Mouse (Mus musculus) stomach, embryonic 15.5 days (tissue): ENCODE data around the gene Ppat. TPM values are rescaled to one million over a fixed set of nuclear protein-coding genes. Genes with fewer than 3 reads are reported as not detected.

ENCODE experiments used
- ATAC-seq: fragments of 200-750 bp; cut with Nextera tagmentation; 2 replicates; pipeline ENCODE4 v1.8.0; 2017; ENCODE audit warnings: low read depth, moderate number of reproducible peaks, moderate TSS enrichment; ENCODE audit not compliant: insufficient read depth, low FRiP score
- H3K27ac ChIP-seq: fragments of 300-500 bp; sonication (generic); 2 replicates; pipeline ENCODE4 v1.5.1; 2015; ENCODE audit warnings: mild to moderate bottlenecking, inconsistent platforms
- H3K27me3 ChIP-seq: fragments of 300-500 bp; sonication (generic); replicated peaks from 2 replicates; pipeline ENCODE4 v1.6.1; 2015; ENCODE audit warnings: inconsistent platforms
- H3K36me3 ChIP-seq: fragments of 300-500 bp; sonication (generic); 2 replicates; pipeline ENCODE4 v1.6.1; 2015; ENCODE audit warnings: inconsistent platforms
- H3K4me1 ChIP-seq: fragments of 300-500 bp; sonication (generic); 2 replicates; pipeline ENCODE4 v1.6.1; 2015; ENCODE audit warnings: inconsistent platforms
- H3K4me2 ChIP-seq: fragments of 300-500 bp; sonication (generic); 2 replicates; pipeline ENCODE4 v1.6.1; 2015; ENCODE audit warnings: mild to moderate bottlenecking, inconsistent platforms
- H3K4me3 ChIP-seq: fragments of 300-500 bp; sonication (generic); replicated peaks from 2 replicates; pipeline ENCODE4 v1.5.1; 2015; ENCODE audit warnings: inconsistent platforms
- H3K9ac ChIP-seq: fragments of 300-500 bp; sonication (generic); 2 replicates; pipeline ENCODE4 v1.6.1; 2015; ENCODE audit warnings: inconsistent platforms
- H3K9me3 ChIP-seq: fragments of 300-500 bp; sonication (generic); 2 replicates; pipeline ENCODE4 v1.6.1; 2016; ENCODE audit warnings: inconsistent platforms
- WGBS: fragments of 180-500 bp; shearing (Covaris S2); methylation state at CpG from one replicate; pipeline ENCODE4 v1.1.7; 2015; 5-methylcytosine and 5-hydroxymethylcytosine counted together
- polyA plus RNA-seq: library from polyadenylated mRNA; unstranded; fragments of >200 nt; fragmentation: Nextera tagmentation; extraction: Ambion mirVana; gene quantifications from 2 replicates; pipeline ENCODE4 v1.2.1, GENCODE M21; 2015

The Ppat gene
- polyA plus RNA-seq, 1 experiment from 2014 or later = 27.0 TPM

GRCm38 (mm10) chr5:76905405-76906154 lies 45.8 kb downstream of the Ppat start, which contains the start of gene Aasdh:
TSS of gene Aasdh (minus strand) at chr5:76905514.
- peak within 1 kb of the TSS; percentile 77 for H3K9ac ChIP-seq
- H3K27ac ChIP-seq = peak within 1 kb of the TSS; percentile 93
- ATAC-seq = peak; percentile 96
- H3K27me3 ChIP-seq = no peaks in the 10 kb centered on the region
- H3K4me1 ChIP-seq = no peaks in the 10 kb centered on the region
- no peaks in the 10 kb centered on the region for H3K36me3 ChIP-seq
- WGBS = under 1% methylated on average over 47 of the region's 47 CpGs
- peak within 1 kb of the TSS; percentile 86 for H3K4me2 ChIP-seq
- peak within 1 kb of the TSS; percentile 77 for H3K4me3 ChIP-seq
- no peaks in the 10 kb centered on the region for H3K9me3 ChIP-seq

DNA sequence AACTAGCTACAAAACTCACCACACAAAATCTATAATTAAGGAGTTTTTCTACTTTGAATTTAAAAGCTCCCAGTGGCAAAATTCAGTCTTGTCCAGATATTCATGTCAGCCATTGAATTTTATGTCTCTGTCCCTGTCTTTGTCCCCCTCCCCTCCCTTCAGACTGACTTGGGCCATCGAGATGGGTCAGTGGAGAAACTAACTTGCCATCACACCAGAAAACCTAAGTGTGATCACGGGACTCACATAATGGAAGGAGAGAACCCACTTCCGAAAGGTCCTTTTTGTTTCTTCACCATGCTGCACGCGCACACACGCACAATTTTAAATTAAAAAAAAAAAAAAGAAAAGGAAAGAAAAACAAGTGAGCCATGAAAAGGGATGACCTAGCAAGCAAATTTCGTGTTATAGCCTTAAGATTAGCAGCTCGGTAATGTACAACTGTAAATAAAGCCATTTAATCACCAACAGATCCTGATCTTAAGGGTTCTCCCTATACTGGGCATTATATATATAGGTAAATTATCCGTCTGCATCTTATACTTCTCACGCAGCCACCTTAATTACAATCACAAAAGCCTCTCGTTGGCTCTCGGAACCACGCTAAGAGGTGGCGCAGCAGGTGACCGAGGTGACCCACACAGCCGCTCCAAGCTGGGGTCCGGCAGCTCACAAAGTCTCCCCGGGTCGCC lies 46.5 kb downstream of the Ppat start:
- Histone ChIP-seq H3K36me3 (no peaks in the 10 kb centered on the region), H3K4me2 (peak overlapping the region; percentile 86), H3K4me3 (peak overlapping the region; percentile 77), H3K9me3 (no peaks in the 10 kb centered on the region), H3K27me3 (no peaks in the 10 kb centered on the region), H3K9ac (peak overlapping the region; percentile 77), H3K27ac (peak overlapping the region; percentile 93), H3K4me1 (no peaks in the 10 kb centered on the region)
- 1% methylated on average over 19 of the region's 19 CpGs for WGBS
- no peak; the same call in 1 of the 2 replicates for ATAC-seq

GRCm38 (mm10) chr5:76902131-76902530 lies 49.2 kb downstream of the Ppat start:
- H3K27me3 ChIP-seq = no peaks in the 10 kb centered on the region
- H3K4me1 ChIP-seq = no peaks in the 10 kb centered on the region
- H3K4me2 ChIP-seq = no peak overlapping the region
- no peaks in the 10 kb centered on the region for H3K36me3 ChIP-seq
- H3K9me3 ChIP-seq = no peaks in the 10 kb centered on the region
- H3K4me3 ChIP-seq = no peak overlapping the region
- no peak overlapping the region for H3K27ac ChIP-seq
- WGBS = 65% methylated on average over 4 of the region's 4 CpGs
- H3K9ac ChIP-seq = no peak overlapping the region
- ATAC-seq = no peak

DNA sequence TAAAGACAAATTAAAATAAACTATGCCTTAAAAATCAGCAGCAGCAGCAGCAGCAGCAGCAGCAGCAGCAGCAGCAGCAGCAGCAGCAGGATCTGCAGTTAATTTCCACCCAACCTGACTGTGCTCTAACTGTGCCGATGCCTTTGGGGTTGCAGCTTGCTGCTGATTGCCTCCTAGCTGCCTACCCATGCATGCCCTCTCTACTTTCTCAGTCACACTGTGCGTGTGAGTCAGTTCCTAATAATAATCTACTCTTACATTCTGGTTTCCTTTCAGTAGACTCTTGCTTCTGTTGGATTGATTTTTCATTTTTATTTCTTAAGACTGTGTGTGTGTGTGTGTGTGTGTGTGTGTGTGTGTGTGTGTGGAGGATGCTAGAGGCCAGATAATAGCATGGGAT lies 58.3 kb downstream of the Ppat start:
- H3K27me3 ChIP-seq = no peaks in the 10 kb centered on the region
- H3K27ac ChIP-seq = 0 out of 2 replicates have a peak overlapping the region, but pooled peaks have one; percentile 26
- no peak overlapping the region for H3K4me3 ChIP-seq
- H3K4me2 ChIP-seq = no peak overlapping the region
- whole genome bisulfite sequencing = 82% methylated on average over 2 of the region's 2 CpGs
- ATAC-seq = no peak
- H3K9me3 ChIP-seq = no peaks in the 10 kb centered on the region
- no peaks in the 10 kb centered on the region for H3K4me1 ChIP-seq
- H3K9ac ChIP-seq = no peak overlapping the region
- no peaks in the 10 kb centered on the region; the same call in 1 of the 2 replicates for H3K36me3 ChIP-seq

- 45% methylated on average over 2 of the region's 2 CpGs for WGBS
- H3K4me2 ChIP-seq = no peak overlapping the region
- H3K27ac ChIP-seq = 0 out of 2 replicates have a peak overlapping the region, but pooled peaks have one; percentile 26
- H3K4me3 ChIP-seq = no peak overlapping the region
- no peaks in the 10 kb centered on the region for H3K4me1 ChIP-seq
- H3K9me3 ChIP-seq = no peaks in the 10 kb centered on the region
- no peak overlapping the region for H3K9ac ChIP-seq
- no peak for ATAC-seq
- H3K27me3 ChIP-seq = no peaks in the 10 kb centered on the region
- no peaks in the 10 kb centered on the region; the same call in 1 of the 2 replicates for H3K36me3 ChIP-seq
Observed at GRCm38 (mm10) chr5:76892608-76893007, 58.8 kb downstream of the Ppat start.

DNA sequence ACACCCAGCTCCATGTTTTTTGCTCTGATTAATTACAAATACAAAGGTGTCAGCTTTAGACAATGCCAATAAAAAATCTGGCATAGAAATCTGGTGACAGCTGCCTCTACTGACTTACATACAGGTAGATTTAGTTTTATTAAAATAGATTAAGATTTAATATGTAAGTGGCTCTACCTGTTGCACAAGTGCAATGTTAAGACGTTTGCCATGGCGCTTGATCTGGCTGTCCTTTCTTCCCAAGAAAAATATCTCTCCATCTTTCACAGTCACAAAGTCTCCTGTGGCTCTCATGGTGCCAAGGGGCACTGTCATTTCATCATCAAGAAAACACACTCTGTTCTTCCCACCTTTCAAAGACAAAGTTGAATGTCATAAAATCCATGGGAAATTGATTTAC lies 64.4 kb downstream of the Ppat start:
- H3K36me3 ChIP-seq = peaks cover 12% of the 10 kb centered on the region; the same call in 1 of the 2 replicates
- H3K27me3 ChIP-seq = no peaks in the 10 kb centered on the region
- no peak overlapping the region for H3K9ac ChIP-seq
- WGBS = 94% methylated on average over 2 of the region's 2 CpGs
- H3K27ac ChIP-seq = no peak overlapping the region
- H3K4me1 ChIP-seq = no peaks in the 10 kb centered on the region
- no peak overlapping the region for H3K4me2 ChIP-seq
- no peak for ATAC-seq
- no peak overlapping the region for H3K4me3 ChIP-seq
- H3K9me3 ChIP-seq = no peaks in the 10 kb centered on the region

GRCm38 (mm10) chr5:76884107-76884506 lies 67.3 kb downstream of the Ppat start:
- Histone ChIP-seq H3K4me1 (no peaks in the 10 kb centered on the region), H3K27ac (no peak overlapping the region), H3K9me3 (no peaks in the 10 kb centered on the region), H3K9ac (no peak overlapping the region), H3K4me3 (no peak overlapping the region), H3K27me3 (no peaks in the 10 kb centered on the region), H3K4me2 (no peak overlapping the region), H3K36me3 (0 out of 2 replicates have a peak, but pooled peaks cover 12% of the 10 kb centered on the region)
- ATAC-seq = no peak
- 82% methylated on average over 1 of the region's 1 CpGs for WGBS

GRCm38 (mm10) chr5:76876106-76876758 lies 75.1 kb downstream of the Ppat start:
- Histone ChIP-seq H3K9ac (no peak overlapping the region), H3K27ac (no peak overlapping the region), H3K4me2 (no peak overlapping the region), H3K9me3 (no peaks in the 10 kb centered on the region), H3K36me3 (peaks cover 9% of the 10 kb centered on the region; the same call in 1 of the 2 replicates), H3K4me1 (no peaks in the 10 kb centered on the region), H3K4me3 (no peak overlapping the region), H3K27me3 (no peaks in the 10 kb centered on the region)
- no peak for ATAC-seq
- 87% methylated on average over 25 of the region's 25 CpGs for WGBS

DNA sequence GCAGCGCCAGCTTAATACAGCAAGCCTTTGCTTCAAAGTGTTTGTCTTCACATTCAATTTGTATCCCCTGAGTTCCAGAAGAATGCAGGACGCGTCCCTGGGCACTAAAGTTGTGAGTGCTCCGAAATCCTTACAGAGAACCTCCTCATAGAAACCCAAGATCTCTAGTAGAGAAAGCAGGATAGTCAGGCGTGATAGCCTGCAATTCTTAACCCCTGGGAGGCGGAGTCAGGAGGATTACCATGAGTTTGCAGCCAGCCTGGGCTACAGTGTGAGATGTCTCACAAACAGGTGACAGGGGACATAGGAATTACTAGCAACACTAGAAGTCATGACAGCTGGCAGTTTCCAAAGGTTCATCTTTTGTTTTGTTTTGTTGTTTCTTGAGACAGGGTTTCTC lies 81.8 kb downstream of the Ppat start:
- H3K4me3 ChIP-seq = peak overlapping the region; percentile 36
- H3K9ac ChIP-seq = 0 out of 2 replicates have a peak overlapping the region, but pooled peaks have one; percentile 12
- no peak overlapping the region for H3K27ac ChIP-seq
- no peaks in the 10 kb centered on the region for H3K4me1 ChIP-seq
- no peaks in the 10 kb centered on the region for H3K9me3 ChIP-seq
- H3K27me3 ChIP-seq = no peaks in the 10 kb centered on the region
- WGBS = 56% methylated on average over 6 of the region's 6 CpGs
- H3K36me3 ChIP-seq = peaks cover 9% of the 10 kb centered on the region; the same call in 1 of the 2 replicates
- peak overlapping the region; percentile 51 for H3K4me2 ChIP-seq
- ATAC-seq = no peak

- no peaks in the 10 kb centered on the region for H3K9me3 ChIP-seq
- H3K27ac ChIP-seq = no peak overlapping the region
- H3K4me2 ChIP-seq = peak overlapping the region; percentile 51
- peaks cover 5% of the 10 kb centered on the region; the same call in 1 of the 2 replicates for H3K36me3 ChIP-seq
- H3K4me1 ChIP-seq = no peaks in the 10 kb centered on the region
- 0 out of 2 replicates have a peak overlapping the region, but pooled peaks have one; percentile 12 for H3K9ac ChIP-seq
- peak overlapping the region; percentile 36 for H3K4me3 ChIP-seq
- H3K27me3 ChIP-seq = no peaks in the 10 kb centered on the region
- 36% methylated on average over 16 of the region's 16 CpGs for WGBS
- peak; percentile 88 for ATAC-seq
Observed at GRCm38 (mm10) chr5:76868693-76869286, 82.6 kb downstream of the Ppat start.

- H3K9me3 ChIP-seq = no peaks in the 10 kb centered on the region
- no peak for ATAC-seq
- H3K4me2 ChIP-seq = no peak overlapping the region
- no peaks in the 10 kb centered on the region for H3K4me1 ChIP-seq
- H3K27ac ChIP-seq = no peak overlapping the region
- H3K36me3 ChIP-seq = no peaks in the 10 kb centered on the region
- H3K4me3 ChIP-seq = no peak overlapping the region
- H3K27me3 ChIP-seq = no peaks in the 10 kb centered on the region
- H3K9ac ChIP-seq = no peak overlapping the region
- WGBS = 71% methylated on average over 8 of the region's 8 CpGs
Observed at GRCm38 (mm10) chr5:76866819-76867218, 84.6 kb downstream of the Ppat start.
